Mouse (Mus musculus): ENCODE measurements around the gene Pex13.

Gene Pex13

GRCm38 (mm10) chr11:23665798-23666501, at the start of gene Pex13:
TSS of gene Pex13 (minus strand) at chr11:23665959.
- DNase-seq (ENCODE audit: extremely low read depth, low read depth, low spot score): no peak

- no peak for DNase-seq (ENCODE audit: extremely low read depth, low read depth, low spot score)
Measured at GRCm38 (mm10) chr11:23712299-23712698, 46.5 kb upstream of the Pex13 start.

- DNase-seq (ENCODE audit: extremely low read depth, low read depth, low spot score): no peak
Measured at GRCm38 (mm10) chr11:23704604-23705294, 39.0 kb upstream of the Pex13 start.

GRCm38 (mm10) chr11:23701831-23702230, 36.1 kb upstream of the Pex13 start:
- DNase-seq (ENCODE audit: extremely low read depth, low read depth, low spot score): no peak

GRCm38 (mm10) chr11:23699414-23700095, 33.8 kb upstream of the Pex13 start:
- DNase-seq (ENCODE audit: extremely low read depth, low read depth, low spot score): no peak

- DNase-seq (ENCODE audit: extremely low read depth, low read depth, low spot score): no peak
Measured at GRCm38 (mm10) chr11:23698526-23698925, 32.8 kb upstream of the Pex13 start.

- no peak for DNase-seq (ENCODE audit: extremely low read depth, low read depth, low spot score)
Measured at GRCm38 (mm10) chr11:23695847-23696246, 30.1 kb upstream of the Pex13 start.

GRCm38 (mm10) chr11:23693286-23693685, 27.5 kb upstream of the Pex13 start:
- DNase-seq (ENCODE audit: extremely low read depth, low read depth, low spot score): no peak

- no peak for DNase-seq (ENCODE audit: extremely low read depth, low read depth, low spot score)
Measured at GRCm38 (mm10) chr11:23688060-23688459, 22.3 kb upstream of the Pex13 start.

- DNase-seq (ENCODE audit: extremely low read depth, low read depth, low spot score): no peak
Measured at GRCm38 (mm10) chr11:23686671-23687070, 20.9 kb upstream of the Pex13 start.

- no peak for DNase-seq (ENCODE audit: extremely low read depth, low read depth, low spot score)
Measured at GRCm38 (mm10) chr11:23682561-23682960, 16.8 kb upstream of the Pex13 start.

- DNase-seq (ENCODE audit: extremely low read depth, low read depth, low spot score): no peak
Measured at GRCm38 (mm10) chr11:23680435-23680950, 14.7 kb upstream of the Pex13 start.

GRCm38 (mm10) chr11:23679044-23679642, 13.4 kb upstream of the Pex13 start:
- DNase-seq (ENCODE audit: extremely low read depth, low read depth, low spot score): no peak

- no peak for DNase-seq (ENCODE audit: extremely low read depth, low read depth, low spot score)
Measured at GRCm38 (mm10) chr11:23676100-23676499, 10.3 kb upstream of the Pex13 start.

- no peak for DNase-seq (ENCODE audit: extremely low read depth, low read depth, low spot score)
Measured at GRCm38 (mm10) chr11:23672256-23672749, 6.5 kb upstream of the Pex13 start.

- no peak for DNase-seq (ENCODE audit: extremely low read depth, low read depth, low spot score)
Measured at GRCm38 (mm10) chr11:23667128-23667527, 1.4 kb upstream of the Pex13 start.

- DNase-seq (ENCODE audit: extremely low read depth, low read depth, low spot score): no peak
Measured at GRCm38 (mm10) chr11:23666526-23666925, 767 bp upstream of the Pex13 start.

- DNase-seq (ENCODE audit: extremely low read depth, low read depth, low spot score): no peak
Measured at GRCm38 (mm10) chr11:23665311-23665786, 410 bp downstream of the Pex13 start, which contains the start of gene Pus10. TSS of gene Pus10 (plus strand) at chr11:23665674.

GRCm38 (mm10) chr11:23664232-23664631, 1.5 kb downstream of the Pex13 start:
- DNase-seq (ENCODE audit: extremely low read depth, low read depth, low spot score): no peak

GRCm38 (mm10) chr11:23657791-23658190, 8.0 kb downstream of the Pex13 start:
- DNase-seq (ENCODE audit: extremely low read depth, low read depth, low spot score): no peak

- no peak for DNase-seq (ENCODE audit: extremely low read depth, low read depth, low spot score)
Measured at GRCm38 (mm10) chr11:23653666-23654065, 12.1 kb downstream of the Pex13 start.
